Mouse (Mus musculus) forebrain, embryonic 10.5 days (tissue): Measurements from ENCODE around the gene Olfr68. TPM values are rescaled to one million over a fixed set of nuclear protein-coding genes. Genes with fewer than 3 reads are reported as not detected.
A peak's percentile ranks its signal among the peaks of the same experiment; 100 is the strongest.
"Not testable (repeated sequence)": the region's sequence is repeated elsewhere in the genome, so short reads cannot be mapped to it uniquely, and the experiment has no call there.

ENCODE experiments used
- DNase-seq: peaks from one replicate; pipeline ENCODE4 v3.0.0-alpha.2; 2017; ENCODE audit warnings: low spot score; ENCODE audit errors: extremely low spot score
- H3K27ac ChIP-seq: fragments of 300-500 bp; sonication (generic); 2 replicates; pipeline ENCODE4 v1.5.1; 2016; ENCODE audit warnings: mild to moderate bottlenecking
- H3K27me3 ChIP-seq: fragments of 300-500 bp; sonication (generic); 2 replicates; pipeline ENCODE4 v1.6.1; 2016; ENCODE audit warnings: mild to moderate bottlenecking; ENCODE audit not compliant: poor library complexity, severe bottlenecking
- H3K36me3 ChIP-seq: fragments of 300-500 bp; sonication (generic); replicated peaks from 2 replicates; pipeline ENCODE4 v1.6.1; 2016; ENCODE audit warnings: mild to moderate bottlenecking, moderate library complexity
- H3K4me1 ChIP-seq: fragments of 300-500 bp; sonication (generic); 2 replicates; pipeline ENCODE4 v1.6.1; 2016
- H3K4me3 ChIP-seq: fragments of 300-500 bp; sonication (generic); 2 replicates; pipeline ENCODE4 v1.5.1; 2016; ENCODE audit warnings: mild to moderate bottlenecking, moderate library complexity
- H3K9me3 ChIP-seq: fragments of 300-500 bp; sonication (generic); 2 replicates; pipeline ENCODE4 v1.6.1; 2016; ENCODE audit warnings: mild to moderate bottlenecking, moderate library complexity
- WGBS: fragments of 180-500 bp; shearing (Covaris S2); methylation state at CpG from one replicate; pipeline ENCODE4 v1.1.7; 2016; 5-methylcytosine and 5-hydroxymethylcytosine counted together
- polyA plus RNA-seq: library from polyadenylated mRNA; unstranded; fragments of >200 nt; fragmentation: Nextera tagmentation; extraction: Ambion mirVana; gene quantifications from 2 replicates; pipeline ENCODE4 v1.2.1, GENCODE M21; 2016

Olfr68 gene
- polyA plus RNA-seq, 1 experiment from 2014 or later: not detected

- Histone ChIP-seq H3K4me1 (no peaks in the 10 kb centered on the region), H3K36me3 (no peaks in the 10 kb centered on the region), H3K27ac (no peak overlapping the region), H3K27me3 (no peaks in the 10 kb centered on the region), H3K4me3 (no peak overlapping the region), H3K9me3 (no peaks in the 10 kb centered on the region)
- no peak for DNase-seq
- 79% methylated on average over 1 of the region's 1 CpGs for WGBS
Measured at GRCm38 (mm10) chr7:103809801-103810155, 30.3 kb upstream of the Olfr68 start.

- no peak for DNase-seq
- Histone ChIP-seq H3K36me3 (no peaks in the 10 kb centered on the region), H3K27ac (no peak overlapping the region), H3K4me1 (no peaks in the 10 kb centered on the region), H3K9me3 (no peaks in the 10 kb centered on the region), H3K27me3 (no peaks in the 10 kb centered on the region), H3K4me3 (no peak overlapping the region)
- 81% methylated on average over 5 of the region's 5 CpGs for WGBS
Measured at GRCm38 (mm10) chr7:103808971-103809800, 29.7 kb upstream of the Olfr68 start.

- DNase-seq, H3K27ac ChIP-seq, H3K36me3 ChIP-seq, H3K9me3 ChIP-seq, H3K27me3 ChIP-seq, H3K4me1 ChIP-seq, H3K4me3 ChIP-seq: not testable (repeated sequence)
- WGBS: 80% methylated on average over 2 of the region's 2 CpGs
Measured at GRCm38 (mm10) chr7:103808120-103808519, 28.6 kb upstream of the Olfr68 start.

GRCm38 (mm10) chr7:103806856-103807255 lies 27.4 kb upstream of the Olfr68 start:
- no peak overlapping the region for H3K27ac ChIP-seq
- H3K9me3 ChIP-seq: no peaks in the 10 kb centered on the region
- no peak overlapping the region for H3K4me3 ChIP-seq
- no peaks in the 10 kb centered on the region for H3K27me3 ChIP-seq
- no peaks in the 10 kb centered on the region for H3K36me3 ChIP-seq
- no peaks in the 10 kb centered on the region for H3K4me1 ChIP-seq
- DNase-seq: peak; percentile 20
- WGBS: 79% methylated on average over 1 of the region's 1 CpGs

- Histone ChIP-seq H3K4me1 (no peaks in the 10 kb centered on the region), H3K4me3 (no peak overlapping the region), H3K27me3 (no peaks in the 10 kb centered on the region), H3K9me3 (no peaks in the 10 kb centered on the region), H3K36me3 (no peaks in the 10 kb centered on the region), H3K27ac (no peak overlapping the region)
- WGBS: 21% methylated on average over 4 of the region's 4 CpGs
- DNase-seq: no peak
Measured at GRCm38 (mm10) chr7:103792669-103793388, 13.3 kb upstream of the Olfr68 start.

GRCm38 (mm10) chr7:103791721-103792120 lies 12.2 kb upstream of the Olfr68 start, which contains the start of gene Olfr67:
TSS of gene Olfr67 (minus strand) at chr7:103791821.
- no peaks in the 10 kb centered on the region for H3K9me3 ChIP-seq
- H3K36me3 ChIP-seq: no peaks in the 10 kb centered on the region
- H3K4me1 ChIP-seq: no peaks in the 10 kb centered on the region
- no peak within 1 kb of the TSS for H3K27ac ChIP-seq
- WGBS: 87% methylated on average over 3 of the region's 3 CpGs
- no peak within 1 kb of the TSS for H3K4me3 ChIP-seq
- no peak for DNase-seq
- H3K27me3 ChIP-seq: no peaks in the 10 kb centered on the region

- not testable (repeated sequence) for DNase-seq, H3K36me3 ChIP-seq, H3K4me3 ChIP-seq, H3K4me1 ChIP-seq, H3K27me3 ChIP-seq, H3K9me3 ChIP-seq, H3K27ac ChIP-seq
- 87% methylated on average over 4 of the region's 4 CpGs for WGBS
Measured at GRCm38 (mm10) chr7:103777652-103778051, 1.8 kb downstream of the Olfr68 start.

- 79% methylated on average over 2 of the region's 2 CpGs for WGBS
- H3K27me3 ChIP-seq: no peaks in the 10 kb centered on the region
- no peaks in the 10 kb centered on the region for H3K9me3 ChIP-seq
- no peak within 1 kb of the TSS for H3K27ac ChIP-seq
- H3K4me1 ChIP-seq: no peaks in the 10 kb centered on the region
- no peaks in the 10 kb centered on the region for H3K36me3 ChIP-seq
- DNase-seq: no peak
- H3K4me3 ChIP-seq: no peak within 1 kb of the TSS
Measured at GRCm38 (mm10) chr7:103771494-103771893, 8.0 kb downstream of the Olfr68 start, which contains the start of gene Olfr69. TSS of gene Olfr69 (minus strand) at chr7:103771594.

- WGBS: 92% methylated on average over 6 of the region's 6 CpGs
- H3K4me1 ChIP-seq, H3K27me3 ChIP-seq, H3K9me3 ChIP-seq, H3K36me3 ChIP-seq, DNase-seq, H3K27ac ChIP-seq, H3K4me3 ChIP-seq: not testable (repeated sequence)
Measured at GRCm38 (mm10) chr7:103767687-103768086, 11.8 kb downstream of the Olfr68 start.

- H3K9me3 ChIP-seq, H3K4me3 ChIP-seq, DNase-seq, H3K27ac ChIP-seq, H3K27me3 ChIP-seq, H3K36me3 ChIP-seq, H3K4me1 ChIP-seq: not testable (repeated sequence)
- WGBS: 89% methylated on average over 6 of the region's 6 CpGs
Measured at GRCm38 (mm10) chr7:103762212-103762611, 17.3 kb downstream of the Olfr68 start.

GRCm38 (mm10) chr7:103757233-103757632 lies 22.3 kb downstream of the Olfr68 start, which contains the start of gene Olfr630:
TSS of gene Olfr630 (minus strand) at chr7:103757333.
- no peak within 1 kb of the TSS for H3K4me3 ChIP-seq
- no peak for DNase-seq
- H3K27ac ChIP-seq: no peak within 1 kb of the TSS
- H3K9me3 ChIP-seq: no peaks in the 10 kb centered on the region
- no peaks in the 10 kb centered on the region for H3K27me3 ChIP-seq
- 55% methylated on average over 2 of the region's 2 CpGs for WGBS
- no peaks in the 10 kb centered on the region for H3K36me3 ChIP-seq
- H3K4me1 ChIP-seq: no peaks in the 10 kb centered on the region

GRCm38 (mm10) chr7:103744843-103745242 lies 34.7 kb downstream of the Olfr68 start, which contains the start of gene Olfr629:
TSS of gene Olfr629 (minus strand) at chr7:103744943.
- 78% methylated on average over 2 of the region's 2 CpGs for WGBS
- Histone ChIP-seq H3K27me3 (no peaks in the 10 kb centered on the region), H3K4me1 (no peaks in the 10 kb centered on the region), H3K9me3 (no peaks in the 10 kb centered on the region), H3K27ac (no peak within 1 kb of the TSS), H3K36me3 (no peaks in the 10 kb centered on the region), H3K4me3 (no peak within 1 kb of the TSS)
- DNase-seq: no peak

- no peaks in the 10 kb centered on the region for H3K4me1 ChIP-seq
- H3K4me3 ChIP-seq: no peak within 1 kb of the TSS
- WGBS: 92% methylated on average over 1 of the region's 1 CpGs
- H3K27ac ChIP-seq: no peak within 1 kb of the TSS
- no peak for DNase-seq
- H3K36me3 ChIP-seq: no peaks in the 10 kb centered on the region
- no peaks in the 10 kb centered on the region for H3K9me3 ChIP-seq
- H3K27me3 ChIP-seq: no peaks in the 10 kb centered on the region
Measured at GRCm38 (mm10) chr7:103730074-103730473, 49.4 kb downstream of the Olfr68 start, which contains the start of gene Olfr628. TSS of gene Olfr628 (plus strand) at chr7:103730374.
